Mouse (Mus musculus) spleen, adult 2 months (tissue): ENCODE measurements around the gene Pbx1. TPM values are rescaled to one million over a fixed set of nuclear protein-coding genes. Genes with fewer than 3 reads are reported as not detected.

Experiments used
- DNase-seq, 2 experiments: peaks; one replicate each; pipeline versions ENCODE4 v3.0.0 to v3.0.0-alpha.2; 2012 to 2021; ENCODE audit warnings: low spot score in 2 of 2, low read depth in 1 of 2
- H3K27ac ChIP-seq: fragments of 200-500 bp; 2 replicates; pipeline ENCODE4 v1.5.1; 2012; ENCODE audit warnings: low read length, inconsistent platforms; ENCODE audit not compliant: insufficient read depth
- H3K27me3 ChIP-seq: fragments of 200-500 bp; 2 replicates; pipeline ENCODE4 v1.6.1; 2012; ENCODE audit warnings: mild to moderate bottlenecking, moderate library complexity, low read length, inconsistent platforms; ENCODE audit not compliant: control insufficient read depth, insufficient read depth
- H3K36me3 ChIP-seq: fragments of 200-500 bp; 2 replicates; pipeline ENCODE4 v1.6.1; 2012; ENCODE audit warnings: mild to moderate bottlenecking, low read length, inconsistent platforms; ENCODE audit not compliant: control insufficient read depth, insufficient read depth
- H3K4me1 ChIP-seq: fragments of 200-500 bp; 2 replicates; pipeline ENCODE4 v1.6.1; 2011; ENCODE audit warnings: inconsistent platforms; ENCODE audit not compliant: control insufficient read depth, insufficient read depth, insufficient read length
- H3K4me3 ChIP-seq: fragments of 200-500 bp; 2 replicates; pipeline ENCODE4 v1.5.1; 2011; ENCODE audit warnings: mild to moderate bottlenecking, inconsistent platforms; ENCODE audit not compliant: insufficient read depth, insufficient read length; ENCODE audit errors: extremely low read depth
- CTCF ChIP-seq: fragments of 200-500 bp; IDR thresholded peaks from 2 replicates; pipeline ENCODE4 v1.5.1; 2011; ENCODE audit warnings: mild to moderate bottlenecking, inconsistent platforms; ENCODE audit not compliant: insufficient read depth, insufficient read length, insufficient replicate concordance; ENCODE audit errors: extremely low read depth
- POLR2A ChIP-seq: fragments of 200-500 bp; IDR thresholded peaks from 2 replicates; pipeline ENCODE4 v1.6.1; 2011; ENCODE audit warnings: low read depth, low read length, inconsistent platforms
- WGBS: fragments of 180-500 bp; shearing (Covaris S2); methylation state at CpG from one replicate; pipeline ENCODE4 v1.1.7; 2018; 5-methylcytosine and 5-hydroxymethylcytosine counted together
- polyA plus RNA-seq: library from polyadenylated mRNA; depleted of rRNA; stranded (reverse); fragments of >200 nt; gene quantifications from 2 replicates; pipeline ENCODE4 v1.2.3, GENCODE M21; 2012

Gene Pbx1
- polyA plus RNA-seq, 1 experiment, result 9.2 TPM

- H3K27ac ChIP-seq, result no peak overlapping the region
- TF ChIP-seq CTCF (no peak), POLR2A (no peak)
- no peaks in the 10 kb centered on the region for H3K36me3 ChIP-seq
- 77% methylated on average over 5 of the region's 5 CpGs for WGBS
- no peaks in the 10 kb centered on the region for H3K27me3 ChIP-seq
- no peak overlapping the region for H3K4me3 ChIP-seq
- DNase-seq, result no peak
- no peaks in the 10 kb centered on the region for H3K4me1 ChIP-seq
Observed at GRCm38 (mm10) chr1:168124643-168125490, 307.2 kb downstream of the Pbx1 start.

- Histone ChIP-seq H3K27ac (no peak overlapping the region), H3K4me3 (no peak overlapping the region), H3K4me1 (no peaks in the 10 kb centered on the region), H3K36me3 (no peaks in the 10 kb centered on the region), H3K27me3 (no peaks in the 10 kb centered on the region)
- 89% methylated on average over 5 of the region's 5 CpGs for WGBS
- TF ChIP-seq CTCF, result no peak
- TF ChIP-seq POLR2A, result no peak
- DNase-seq, result no peak
Observed at GRCm38 (mm10) chr1:168118077-168118476, 314.0 kb downstream of the Pbx1 start.

GRCm38 (mm10) chr1:168117367-168117766 lies 314.7 kb downstream of the Pbx1 start:
- TF ChIP-seq POLR2A, result no peak
- no peak for TF ChIP-seq CTCF
- no peaks in the 10 kb centered on the region for H3K4me1 ChIP-seq
- no peaks in the 10 kb centered on the region for H3K36me3 ChIP-seq
- WGBS, result 85% methylated on average over 4 of the region's 4 CpGs
- no peak overlapping the region for H3K4me3 ChIP-seq
- DNase-seq, result no peak
- H3K27me3 ChIP-seq, result no peaks in the 10 kb centered on the region
- H3K27ac ChIP-seq, result no peak overlapping the region

- Histone ChIP-seq H3K4me1 (no peaks in the 10 kb centered on the region), H3K4me3 (no peak overlapping the region), H3K27me3 (no peaks in the 10 kb centered on the region), H3K36me3 (no peaks in the 10 kb centered on the region), H3K27ac (no peak overlapping the region)
- TF ChIP-seq POLR2A (no peak), CTCF (no peak)
- 87% methylated on average over 8 of the region's 8 CpGs for WGBS
- no peak for DNase-seq
Observed at GRCm38 (mm10) chr1:168109797-168110196, 322.3 kb downstream of the Pbx1 start.

- WGBS, result 61% methylated on average over 2 of the region's 2 CpGs
Observed at GRCm38 (mm10) chr1:168103821-168104220, 328.2 kb downstream of the Pbx1 start.

GRCm38 (mm10) chr1:168101514-168101913 lies 330.6 kb downstream of the Pbx1 start:
- 65% methylated on average over 3 of the region's 3 CpGs for WGBS

More at GRCm38 (mm10) chr1:168103821-168104220, 328.2 kb downstream of the Pbx1 start:
- no peaks in the 10 kb centered on the region for H3K27me3 ChIP-seq
- H3K4me1 ChIP-seq, result no peaks in the 10 kb centered on the region
- TF ChIP-seq CTCF (no peak), POLR2A (no peak)
- H3K27ac ChIP-seq, result no peak overlapping the region
- no peak for DNase-seq
- no peak overlapping the region for H3K4me3 ChIP-seq
- no peaks in the 10 kb centered on the region for H3K36me3 ChIP-seq

GRCm38 (mm10) chr1:168098806-168099205 lies 333.3 kb downstream of the Pbx1 start:
- TF ChIP-seq CTCF (no peak), POLR2A (no peak)
- no peaks in the 10 kb centered on the region for H3K36me3 ChIP-seq
- no peak overlapping the region for H3K27ac ChIP-seq
- no peak for DNase-seq
- 93% methylated on average over 2 of the region's 2 CpGs for WGBS
- H3K4me3 ChIP-seq, result no peak overlapping the region
- no peaks in the 10 kb centered on the region for H3K27me3 ChIP-seq
- no peaks in the 10 kb centered on the region for H3K4me1 ChIP-seq

More at GRCm38 (mm10) chr1:168101514-168101913, 330.6 kb downstream of the Pbx1 start:
- H3K4me3 ChIP-seq, result no peak overlapping the region
- no peaks in the 10 kb centered on the region for H3K4me1 ChIP-seq
- TF ChIP-seq POLR2A (no peak), CTCF (no peak)
- DNase-seq, result no peak
- H3K36me3 ChIP-seq, result no peaks in the 10 kb centered on the region
- H3K27me3 ChIP-seq, result no peaks in the 10 kb centered on the region
- no peak overlapping the region for H3K27ac ChIP-seq
